Mouse (Mus musculus): ENCODE data around the gene Ccl22. TPM values are rescaled to one million over a fixed set of nuclear protein-coding genes. Genes with fewer than 3 reads are reported as not detected.

Ccl22 gene
- polyA plus RNA-seq, 1 experiment from 2014 or later, result not detected

DNA sequence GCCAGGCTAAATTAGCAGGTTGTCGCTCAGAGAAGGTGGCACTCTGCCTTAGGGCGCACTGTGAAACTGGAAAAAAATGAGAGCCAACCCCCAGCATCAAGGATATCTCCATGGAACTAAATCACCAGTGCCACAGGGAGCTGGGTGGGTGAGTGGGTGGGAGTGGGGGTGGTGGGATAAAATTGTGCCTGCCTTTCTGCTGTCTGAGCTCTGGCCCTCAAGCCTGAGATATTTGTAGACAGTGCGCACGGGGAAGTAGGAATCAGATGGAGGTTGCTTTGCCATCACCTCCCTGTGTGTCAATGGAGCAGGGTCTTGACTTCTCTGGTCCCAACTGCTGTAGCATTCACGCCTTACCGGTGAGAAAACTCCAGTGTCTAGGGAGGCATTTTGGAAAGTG is 27.7 kb downstream of the Ccl22 start:
- Histone ChIP-seq H3K9me3 (replicated peaks) (no peaks in the 10 kb centered on the region), H3K36me3 (no peaks in the 10 kb centered on the region), H3K27me3 (ENCODE audit: low read depth, poor library complexity, severe bottlenecking) (peaks cover 78% of the 10 kb centered on the region), H3K4me3 (peak overlapping the region; percentile 61; the same call in 1 of the 2 replicates), H3K27ac (no peak overlapping the region), H3K4me1 (peaks cover 35% of the 10 kb centered on the region)
- DNase-seq (ENCODE audit: low spot score), result no peak
- 45% methylated on average over 6 of the region's 6 CpGs for WGBS

DNA sequence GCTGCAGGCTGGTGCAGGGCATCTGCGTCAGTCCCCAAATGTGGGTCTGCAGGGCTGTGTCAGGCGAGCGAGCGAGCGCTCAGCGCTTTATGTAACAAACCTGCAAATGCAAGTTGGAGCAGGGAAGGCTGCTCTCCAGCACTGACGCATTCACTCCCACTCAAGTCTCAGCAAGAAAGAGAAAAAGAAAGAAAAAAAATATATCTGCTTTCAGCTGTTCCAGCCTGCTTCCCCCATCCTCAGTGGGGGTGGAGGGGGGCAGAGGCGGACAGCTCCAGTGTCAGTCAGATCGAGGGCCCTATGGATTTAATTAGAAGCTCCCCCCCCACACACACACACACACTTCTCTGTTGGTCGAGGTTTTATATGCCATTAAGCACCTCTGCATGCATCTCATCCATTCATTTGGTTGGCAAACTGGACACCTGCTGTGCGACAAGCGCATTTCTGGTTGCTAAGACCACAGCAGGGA is 28.3 kb downstream of the Ccl22 start:
- Histone ChIP-seq H3K9me3 (replicated peaks) (no peaks in the 10 kb centered on the region), H3K4me3 (no peak overlapping the region), H3K36me3 (no peaks in the 10 kb centered on the region), H3K4me1 (peaks cover 42% of the 10 kb centered on the region), H3K27me3 (ENCODE audit: low read depth, poor library complexity, severe bottlenecking) (peaks cover 72% of the 10 kb centered on the region), H3K27ac (no peak overlapping the region)
- no peak for DNase-seq (ENCODE audit: low spot score)
- 18% methylated on average over 12 of the region's 12 CpGs for WGBS

DNA sequence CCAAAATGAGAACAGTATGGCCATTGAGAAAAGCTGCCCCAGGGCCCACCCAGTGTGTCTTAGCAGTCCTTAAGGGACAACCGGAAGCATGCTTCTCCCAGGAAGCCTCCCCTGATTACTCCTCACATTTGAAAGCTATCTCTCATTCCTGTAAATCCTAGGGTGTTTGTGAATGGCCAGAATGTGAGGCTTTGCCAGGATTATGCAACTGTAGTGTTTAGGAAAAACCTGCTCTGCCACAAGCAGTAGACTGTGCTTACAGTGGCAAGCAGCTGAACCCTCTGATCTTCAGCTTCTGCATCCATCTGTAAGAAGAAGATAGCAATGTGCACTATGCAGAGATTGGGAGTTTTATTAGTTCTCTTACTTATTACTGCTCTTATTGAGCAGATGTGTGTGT is 29.2 kb downstream of the Ccl22 start:
- H3K4me3 ChIP-seq, result no peak overlapping the region
- H3K9me3 ChIP-seq (replicated peaks), result no peaks in the 10 kb centered on the region
- H3K27me3 ChIP-seq (ENCODE audit: low read depth, poor library complexity, severe bottlenecking), result peaks cover 63% of the 10 kb centered on the region
- no peak overlapping the region for H3K27ac ChIP-seq
- no peaks in the 10 kb centered on the region for H3K36me3 ChIP-seq
- 94% methylated on average over 1 of the region's 1 CpGs for WGBS
- no peak for DNase-seq (ENCODE audit: low spot score)
- peaks cover 49% of the 10 kb centered on the region for H3K4me1 ChIP-seq

DNA sequence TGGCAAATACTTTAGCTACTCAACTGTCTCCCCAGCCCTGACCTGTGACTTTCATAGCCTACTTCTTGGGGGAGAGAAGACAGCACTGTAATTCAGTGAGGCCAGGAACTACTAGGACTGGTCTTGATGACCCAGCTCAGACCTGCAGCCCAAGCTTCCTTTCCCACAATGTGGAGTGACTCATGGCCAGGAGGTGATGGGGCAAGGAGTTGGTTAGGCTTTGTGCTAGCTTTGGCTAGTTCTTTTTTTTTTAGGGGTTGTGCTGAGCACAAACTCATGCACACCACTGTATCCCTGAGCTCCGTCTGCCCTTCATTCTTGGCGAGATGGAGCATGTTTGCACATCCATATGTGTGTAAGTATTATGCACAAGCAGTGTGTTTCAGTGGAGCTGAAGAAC is 31.0 kb downstream of the Ccl22 start:
- Histone ChIP-seq H3K27me3 (ENCODE audit: low read depth, poor library complexity, severe bottlenecking) (peaks cover 45% of the 10 kb centered on the region), H3K4me3 (no peak overlapping the region), H3K27ac (no peak overlapping the region), H3K9me3 (replicated peaks) (no peaks in the 10 kb centered on the region), H3K36me3 (no peaks in the 10 kb centered on the region), H3K4me1 (peaks cover 47% of the 10 kb centered on the region)
- no peak for DNase-seq (ENCODE audit: low spot score)
- WGBS, result 86% methylated on average over 2 of the region's 2 CpGs

DNA sequence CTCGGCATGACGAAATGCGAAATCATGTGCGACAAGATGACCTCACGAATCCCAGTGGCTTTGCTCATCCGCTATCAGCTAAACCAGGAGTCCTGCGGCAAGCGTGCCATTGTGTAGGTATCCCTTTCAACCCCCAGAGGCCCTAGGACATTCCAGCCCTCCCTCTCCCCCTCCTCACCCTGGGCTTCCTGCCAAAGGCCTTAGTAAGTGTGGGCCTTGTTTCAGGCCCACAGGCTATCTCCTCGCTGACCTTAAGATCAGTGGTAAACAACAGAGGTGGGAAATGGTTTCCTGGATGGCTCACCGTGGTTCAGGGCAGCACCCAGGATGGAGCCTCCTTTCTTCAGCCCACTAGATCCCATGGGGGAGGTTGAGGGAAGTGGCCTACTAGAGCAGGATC is 32.6 kb downstream of the Ccl22 start:
- no peak for DNase-seq (ENCODE audit: low spot score)
- H3K27ac ChIP-seq, result peak overlapping the region; percentile 56
- H3K4me3 ChIP-seq, result no peak overlapping the region
- 82% methylated on average over 10 of the region's 10 CpGs for WGBS
- no peaks in the 10 kb centered on the region for H3K36me3 ChIP-seq
- no peaks in the 10 kb centered on the region for H3K9me3 ChIP-seq (replicated peaks)
- peaks cover 39% of the 10 kb centered on the region for H3K4me1 ChIP-seq
- peaks cover 29% of the 10 kb centered on the region for H3K27me3 ChIP-seq (ENCODE audit: low read depth, poor library complexity, severe bottlenecking)

DNA sequence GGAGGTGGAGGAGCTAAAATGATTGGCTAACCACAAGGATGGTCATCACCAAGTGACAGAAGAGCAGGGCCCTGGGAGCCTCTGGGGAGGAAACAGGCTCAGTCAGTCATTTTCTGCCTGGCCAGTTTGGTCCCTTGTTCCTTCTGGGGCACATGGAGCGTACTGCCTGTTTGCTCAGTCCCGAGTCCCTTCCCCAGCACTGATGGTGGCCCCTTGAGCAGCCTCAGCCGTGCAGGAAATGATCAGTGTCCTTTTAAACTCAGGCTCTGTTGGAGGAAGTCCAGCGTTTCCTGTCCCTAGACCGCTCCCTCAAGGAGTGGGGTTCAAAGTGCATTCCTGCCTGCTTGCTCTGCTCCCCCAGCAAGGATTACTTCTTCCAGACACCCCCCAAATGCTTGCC is 33.1 kb downstream of the Ccl22 start:
- no peak overlapping the region for H3K4me3 ChIP-seq

DNA sequence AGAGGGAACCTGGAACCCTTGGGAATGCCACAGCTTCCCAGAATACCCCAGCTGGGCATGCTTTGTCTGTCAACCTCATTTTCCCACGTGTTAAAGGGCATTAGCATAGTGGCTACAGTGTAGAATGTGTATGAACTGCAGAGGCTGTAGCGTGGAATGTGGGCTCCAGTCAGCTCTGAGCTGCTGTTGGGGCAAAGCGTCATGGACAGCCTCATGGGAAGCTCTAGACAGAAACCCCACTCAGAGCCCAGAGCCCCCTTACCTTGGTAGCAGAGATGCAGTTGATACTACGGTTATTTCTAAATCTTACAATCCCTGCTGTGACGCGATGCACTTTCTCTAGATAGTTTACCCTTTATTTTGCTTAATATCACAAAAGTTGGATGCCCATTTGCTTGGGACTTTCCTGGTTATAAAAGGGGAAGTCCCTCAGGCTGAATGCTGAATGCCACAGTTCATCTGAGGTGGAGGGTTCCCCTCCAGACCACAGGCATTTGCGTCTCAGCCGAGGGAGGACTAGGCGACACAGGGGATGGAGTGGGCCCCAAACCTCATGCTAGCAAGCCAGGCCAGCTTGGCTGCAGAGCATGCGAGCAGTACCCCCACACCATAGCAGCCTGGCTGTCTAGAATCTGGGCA is 33.6 kb downstream of the Ccl22 start:
- Histone ChIP-seq H3K27me3 (ENCODE audit: low read depth, poor library complexity, severe bottlenecking) (peaks cover 19% of the 10 kb centered on the region), H3K4me1 (peaks cover 29% of the 10 kb centered on the region), H3K9me3 (replicated peaks) (no peaks in the 10 kb centered on the region), H3K36me3 (no peaks in the 10 kb centered on the region), H3K27ac (peak overlapping the region; percentile 56), H3K4me3 (no peak overlapping the region)
- 81% methylated on average over 10 of the region's 10 CpGs for WGBS
- peak; percentile 28 for DNase-seq (ENCODE audit: low spot score)

More for the DNA sequence above, 33.1 kb downstream of the Ccl22 start:
- H3K27me3 ChIP-seq (ENCODE audit: low read depth, poor library complexity, severe bottlenecking), result peaks cover 24% of the 10 kb centered on the region
- 52% methylated on average over 5 of the region's 5 CpGs for WGBS
- DNase-seq (ENCODE audit: low spot score), result peak; percentile 30
- H3K4me1 ChIP-seq, result peaks cover 34% of the 10 kb centered on the region
- no peaks in the 10 kb centered on the region for H3K9me3 ChIP-seq (replicated peaks)
- H3K27ac ChIP-seq, result peak overlapping the region; percentile 56
- no peaks in the 10 kb centered on the region for H3K36me3 ChIP-seq

DNA sequence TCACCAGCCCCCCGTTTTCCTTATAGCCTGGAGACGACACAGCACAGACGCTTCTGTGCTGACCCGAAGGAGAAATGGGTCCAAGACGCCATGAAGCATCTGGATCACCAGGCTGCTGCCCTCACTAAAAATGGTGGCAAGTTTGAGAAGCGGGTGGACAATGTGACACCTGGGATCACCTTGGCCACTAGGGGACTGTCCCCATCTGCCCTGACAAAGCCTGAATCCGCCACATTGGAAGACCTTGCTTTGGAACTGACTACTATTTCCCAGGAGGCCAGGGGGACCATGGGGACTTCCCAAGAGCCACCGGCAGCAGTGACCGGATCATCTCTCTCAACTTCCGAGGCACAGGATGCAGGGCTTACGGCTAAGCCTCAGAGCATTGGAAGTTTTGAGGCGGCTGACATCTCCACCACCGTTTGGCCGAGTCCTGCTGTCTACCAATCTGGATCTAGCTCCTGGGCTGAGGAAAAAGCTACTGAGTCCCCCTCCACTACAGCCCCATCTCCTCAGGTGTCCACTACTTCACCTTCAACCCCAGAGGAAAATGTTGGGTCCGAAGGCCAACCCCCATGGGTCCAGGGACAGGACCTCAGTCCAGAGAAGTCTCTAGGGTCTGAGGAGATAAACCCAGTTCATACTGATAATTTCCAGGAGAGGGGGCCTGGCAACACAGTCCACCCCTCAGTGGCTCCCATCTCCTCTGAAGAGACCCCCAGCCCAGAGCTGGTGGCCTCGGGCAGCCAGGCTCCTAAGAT is 34.3 kb downstream of the Ccl22 start:
- Histone ChIP-seq H3K9me3 (replicated peaks) (no peaks in the 10 kb centered on the region), H3K27ac (peak overlapping the region; percentile 56; the same call in 1 of the 2 replicates), H3K4me3 (no peak overlapping the region), H3K36me3 (no peaks in the 10 kb centered on the region), H3K27me3 (ENCODE audit: low read depth, poor library complexity, severe bottlenecking) (peaks cover 12% of the 10 kb centered on the region), H3K4me1 (peaks cover 27% of the 10 kb centered on the region)
- peak; percentile 28 for DNase-seq (ENCODE audit: low spot score)
- WGBS, result 94% methylated on average over 16 of the region's 16 CpGs

DNA sequence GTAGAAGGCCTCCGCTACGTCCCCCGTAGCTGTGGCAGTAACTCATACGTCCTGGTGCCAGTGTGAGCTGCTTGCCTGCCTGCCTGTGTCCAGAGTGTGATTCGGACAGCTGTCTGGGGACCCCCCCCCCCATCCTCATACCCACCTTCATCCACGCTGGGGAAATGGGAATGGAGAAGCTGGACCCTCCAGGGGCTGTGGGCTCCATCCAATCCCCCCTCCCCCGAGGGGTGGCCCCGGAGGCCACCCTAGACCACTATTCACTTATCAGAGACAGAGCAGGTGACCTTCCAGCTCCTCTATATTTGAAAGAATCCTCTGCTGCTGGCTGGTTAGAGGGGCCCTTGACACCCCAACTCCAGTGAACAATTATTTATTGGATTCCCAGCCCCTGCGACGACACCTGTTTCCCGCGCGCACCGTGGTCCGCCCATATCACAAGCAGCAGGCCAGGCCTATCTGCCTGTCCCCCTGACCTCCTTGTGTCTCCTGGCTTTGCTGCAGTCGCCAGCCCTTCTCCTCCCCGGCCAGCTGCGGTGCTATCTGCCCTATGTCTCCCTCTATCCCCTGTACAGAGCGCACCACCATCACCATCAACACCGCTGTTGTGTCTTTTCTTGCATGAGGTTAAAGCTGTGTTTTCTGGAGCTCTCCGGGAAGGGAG is 35.2 kb downstream of the Ccl22 start:
- 83% methylated on average over 21 of the region's 21 CpGs for WGBS
- Histone ChIP-seq H3K27ac (no peak overlapping the region), H3K9me3 (replicated peaks) (no peaks in the 10 kb centered on the region), H3K27me3 (ENCODE audit: low read depth, poor library complexity, severe bottlenecking) (peaks cover 3% of the 10 kb centered on the region; the same call in 1 of the 2 replicates), H3K4me3 (no peak overlapping the region), H3K4me1 (peaks cover 29% of the 10 kb centered on the region), H3K36me3 (no peaks in the 10 kb centered on the region)
- no peak for DNase-seq (ENCODE audit: low spot score)

DNA sequence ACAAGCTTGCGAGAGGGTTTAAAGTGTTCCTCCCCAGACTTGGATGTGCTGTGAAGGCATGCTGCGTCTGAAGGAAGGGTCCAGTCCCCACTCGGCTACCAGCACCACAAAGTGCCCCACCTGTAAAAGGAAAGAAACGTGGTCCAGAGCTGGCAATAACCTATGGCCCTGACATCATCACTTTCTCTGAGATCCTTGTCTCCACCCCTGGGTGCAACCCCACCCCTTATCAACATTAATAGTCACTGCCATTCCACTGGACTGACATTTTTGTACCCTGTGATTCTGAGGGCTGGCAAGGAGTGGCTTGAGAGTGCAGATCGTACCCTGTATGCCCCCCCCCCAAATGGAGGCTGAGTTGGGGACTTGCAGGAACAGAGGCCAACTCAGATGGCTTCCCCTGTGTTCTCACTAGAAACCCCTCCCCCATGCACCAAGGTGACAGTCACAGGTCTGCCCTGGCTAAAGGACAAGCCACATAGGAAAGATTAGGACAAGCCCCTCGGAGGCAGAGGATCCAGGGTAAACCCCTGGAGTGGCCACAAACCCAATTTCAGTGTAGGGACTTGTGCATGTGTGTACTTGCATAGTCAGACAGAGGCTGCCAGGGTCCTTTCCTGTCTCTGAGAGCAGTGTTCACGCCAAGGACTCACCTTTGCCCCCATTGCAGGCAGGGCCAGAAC is 35.9 kb downstream of the Ccl22 start:
- Histone ChIP-seq H3K27ac (no peak overlapping the region), H3K36me3 (no peaks in the 10 kb centered on the region), H3K9me3 (replicated peaks) (no peaks in the 10 kb centered on the region), H3K4me1 (peaks cover 30% of the 10 kb centered on the region), H3K27me3 (ENCODE audit: low read depth, poor library complexity, severe bottlenecking) (no peaks in the 10 kb centered on the region), H3K4me3 (peak overlapping the region; percentile 25)
- peak; percentile 26 for DNase-seq (ENCODE audit: low spot score)
- WGBS, result 56% methylated on average over 7 of the region's 7 CpGs

DNA sequence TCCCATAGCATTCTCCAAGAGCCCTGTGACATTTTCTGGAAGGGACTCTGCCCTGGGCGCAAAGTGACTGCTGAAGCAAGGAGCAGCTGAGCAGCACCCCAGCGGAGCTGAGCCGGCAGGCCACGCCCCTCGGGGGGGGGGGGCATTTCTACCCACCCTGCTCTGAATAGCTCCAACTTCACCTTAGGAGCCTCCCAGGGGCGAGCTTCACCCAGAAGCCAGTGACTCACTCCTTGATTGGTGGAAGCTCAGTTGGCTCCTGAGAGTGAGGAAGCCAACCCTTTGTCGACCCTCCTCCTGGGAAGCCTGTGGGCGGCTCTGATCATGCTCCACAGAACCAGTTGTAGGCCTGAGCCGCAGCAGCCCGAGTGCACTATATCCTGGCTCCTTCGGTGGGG is 36.4 kb downstream of the Ccl22 start:
- Histone ChIP-seq H3K4me3 (peak overlapping the region; percentile 25), H3K9me3 (replicated peaks) (no peaks in the 10 kb centered on the region), H3K27me3 (ENCODE audit: low read depth, poor library complexity, severe bottlenecking) (no peaks in the 10 kb centered on the region), H3K36me3 (no peaks in the 10 kb centered on the region), H3K27ac (no peak overlapping the region), H3K4me1 (peaks cover 30% of the 10 kb centered on the region)
- 8% methylated on average over 11 of the region's 11 CpGs for WGBS
- DNase-seq (ENCODE audit: low spot score), result no peak

DNA sequence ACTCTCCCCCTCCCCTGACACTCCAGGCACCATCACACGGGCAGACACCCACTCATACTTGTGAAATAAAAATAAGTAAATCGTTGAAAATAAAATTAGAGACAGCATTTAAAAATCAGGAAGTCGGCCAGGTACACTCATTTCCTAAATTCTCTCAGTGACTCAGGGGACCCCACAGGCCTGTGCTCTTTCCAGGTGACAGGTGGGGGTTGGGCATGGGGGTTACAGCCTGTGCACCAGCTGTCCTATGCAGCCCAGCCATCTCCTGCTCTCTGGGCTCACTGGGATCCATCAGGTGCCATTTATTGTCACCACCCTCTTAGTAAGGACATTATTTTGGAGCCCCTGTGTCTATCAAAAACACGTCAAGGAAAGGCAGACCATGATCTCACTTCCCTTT is 38.5 kb downstream of the Ccl22 start:
- peaks cover 31% of the 10 kb centered on the region for H3K4me1 ChIP-seq
- 77% methylated on average over 4 of the region's 4 CpGs for WGBS

More for the DNA sequence above, 38.5 kb downstream of the Ccl22 start:
- Histone ChIP-seq H3K27ac (no peak overlapping the region), H3K4me3 (no peak overlapping the region), H3K9me3 (replicated peaks) (no peaks in the 10 kb centered on the region), H3K36me3 (no peaks in the 10 kb centered on the region), H3K27me3 (ENCODE audit: low read depth, poor library complexity, severe bottlenecking) (no peaks in the 10 kb centered on the region)
- DNase-seq (ENCODE audit: low spot score), result no peak

Data from limb, embryonic 10.5 days (tissue).